Mouse (Mus musculus) E14TG2a.4 (cell line): ENCODE measurements around the gene Trib2.

Experiments used
- CTCF ChIP-seq: conservative IDR thresholded peaks from 2 replicates; pipeline ENCODE4 v1.5.1; 2014; ENCODE audit warnings: low read length
- NANOG ChIP-seq: IDR thresholded peaks from 2 replicates; pipeline ENCODE4 v1.6.1; 2014; ENCODE audit warnings: borderline replicate concordance, low read length, mixed read lengths
- POU5F1 ChIP-seq: IDR thresholded peaks from 2 replicates; pipeline ENCODE4 v1.6.1; 2014; ENCODE audit warnings: low read length, borderline replicate concordance

- TF ChIP-seq CTCF (no peak), POU5F1 (no peak), NANOG (no peak)
Observed at GRCm38 (mm10) chr12:15848391-15848790, 31.7 kb upstream of the Trib2 start.
